18 mouse cellular contexts compared by ENCODE assay signal in genomic region chr2:22957415-22957814, GRCm38 (mm10).
A peak's percentile ranks its signal among the peaks of the same experiment; 100 is the strongest.
DNase-seq lines count a peak whose midpoint lies in the region; ATAC-seq and TF ChIP-seq lines count a peak whose summit lies in the region.
"Had no signal": no experiment of that assay in that cellular context is flagged by ENCODE, and none has a peak within 500 bp of the region (broad histone marks: within the 10 kb centered on the region; RNA-seq: fewer than 3 reads in every experiment).

No protein-coding gene starts in this region.

- no peaks in the 10 kb centered on the region; the same call in 1 of the 2 replicates for H3K79me2 ChIP-seq in CH12.LX (replicated peaks; ENCODE audit: control insufficient read depth, extremely low read depth, insufficient read depth, poor library complexity, severe bottlenecking)

- 0 out of 2 replicates have a peak, but pooled peaks have one; percentile 20 for ATAC-seq in megakaryocyte progenitor cell, adult 5-6 weeks (replicated peaks; ENCODE audit: poor library complexity)
- ATAC-seq in monocyte, adult 5-6 weeks (replicated peaks; ENCODE audit: insufficient number of reproducible peaks, low FRiP score, low TSS enrichment, poor library complexity, severe bottlenecking), result no peak
- ATAC-seq: hindbrain, embryonic 16.5 days had no signal

- no peak overlapping the region for H3K4me3 ChIP-seq in CH12.LX (replicated peaks in 1 of 3; ENCODE audit: low read depth in 2 of 3, low read length in 2 of 3, poor library complexity in 1 of 3)
- H3K4me3 ChIP-seq: embryonic facial prominence, embryonic 12.5 days; forebrain, embryonic 12.5 days; gastrocnemius, adult 2 months; midbrain, embryonic 10.5 days had no signal

- H3K4me2 ChIP-seq in CH12.LX (ENCODE audit: insufficient read depth, low read depth, poor library complexity, severe bottlenecking), result no peak overlapping the region
- H3K4me2 ChIP-seq: embryonic facial prominence, embryonic 12.5 days; forebrain, embryonic 12.5 days had no signal

- H3K36me3 ChIP-seq in CH12.LX (replicated peaks in 1 of 2; ENCODE audit: control insufficient read depth in 1 of 2, insufficient read depth in 1 of 2, low read length in 1 of 2), result peaks cover 9 to 44% of the 10 kb centered on the region in 2 experiments
- H3K36me3 ChIP-seq: embryonic facial prominence, embryonic 12.5 days; forebrain, embryonic 12.5 days; midbrain, embryonic 10.5 days had no signal

- no peaks in the 10 kb centered on the region for H3K9me3 ChIP-seq in CH12.LX (replicated peaks; ENCODE audit: low read length)
- H3K9me3 ChIP-seq: embryonic facial prominence, embryonic 12.5 days; forebrain, embryonic 12.5 days; G1E; midbrain, embryonic 10.5 days had no signal

- H3K27ac ChIP-seq in CH12.LX (ENCODE audit: insufficient read depth, low read depth), result no peak overlapping the region
- H3K27ac ChIP-seq: embryonic facial prominence, embryonic 12.5 days; forebrain, embryonic 12.5 days; gastrocnemius, adult 2 months; midbrain, embryonic 10.5 days had no signal

- no peak for TF ChIP-seq EP300 in CH12.LX (IDR thresholded peaks at IDR 0.05; ENCODE audit: low read length)

- no peak for TF ChIP-seq RAD21 in CH12.LX (IDR thresholded peaks at IDR 0.05; ENCODE audit: low read depth, low read length)

- peak; percentile 20 for DNase-seq in lung, postnatal 25 days (ENCODE audit: low spot score)
- DNase-seq in lung, postnatal 4 days, result no peak
- peak; percentile 49 for DNase-seq in CH12.LX (ENCODE audit: extremely low read depth)
- peak; percentile 11 for DNase-seq in c-Kit-negative CD71-positive TER-119-positive erythroid progenitor cells, embryonic 14.5 days (ENCODE audit: low read depth, low spot score)
- DNase-seq in adrenal gland, adult 18-20 months (ENCODE audit: low spot score in 2 of 2), result no peak
- no peak for DNase-seq in retina, postnatal 1 day
- DNase-seq: adrenal gland, adult 2 months; cerebellum, postnatal 36 days; gastrocnemius, adult 2 months; heart, postnatal 14 days; kidney, postnatal 10 days had no signal

- no peak overlapping the region for H3K9ac ChIP-seq in CH12.LX (ENCODE audit: insufficient read depth, low read depth)
- H3K9ac ChIP-seq: embryonic facial prominence, embryonic 12.5 days; forebrain, embryonic 12.5 days had no signal

- TF ChIP-seq POLR2A in CH12.LX (IDR thresholded peaks at IDR 0.05; ENCODE audit: low read depth, low read length), result no peak

- in situ Hi-C loops in CH12.LX (cut with MboI; ENCODE audit: low pct_ligation_motif_present, low pct_unique_long_range_greater_than_20kb, low sequenced_read_pairs), result no loop called here

- dilution Hi-C loops in CH12.LX (cut with MboI; ENCODE audit: extremely low pct_ligation_motif_present, extremely low pct_unique_long_range_greater_than_20kb, low sequenced_read_pairs), result no loop called here

- no peaks in the 10 kb centered on the region for H3K27me3 ChIP-seq in CH12.LX (replicated peaks)
- H3K27me3 ChIP-seq: embryonic facial prominence, embryonic 12.5 days; forebrain, embryonic 12.5 days had no signal

- peaks cover 0 to 41% of the 10 kb centered on the region in 2 experiments; a peak in 2 of 4 replicates for H3K4me1 ChIP-seq in CH12.LX (ENCODE audit: control insufficient read depth in 1 of 2, insufficient read depth in 2 of 2)
- H3K4me1 ChIP-seq: embryonic facial prominence, embryonic 12.5 days; forebrain, embryonic 12.5 days; midbrain, embryonic 10.5 days had no signal

- no peak for TF ChIP-seq CTCF in CH12.LX (conservative IDR thresholded peaks at IDR 0.05 in 1 of 2, IDR thresholded peaks at IDR 0.05 in 1 of 2; ENCODE audit: low read depth in 2 of 2, low read length in 2 of 2)

TF ChIP-seq in CH12.LX, 34 proteins besides CTCF, POLR2A, EP300 and RAD21:
- TF ChIP-seq JUND (conservative IDR thresholded peaks at IDR 0.05; ENCODE audit: low read depth, low read length) (no peak), RCOR1 (conservative IDR thresholded peaks at IDR 0.05; ENCODE audit: low read depth, low read length) (no peak), UBTF (IDR thresholded peaks at IDR 0.05; ENCODE audit: low read depth, low read length) (no peak), ZKSCAN1 (IDR thresholded peaks at IDR 0.05; ENCODE audit: borderline replicate concordance, low read depth, low read length) (no peak), TBP (conservative IDR thresholded peaks at IDR 0.05; ENCODE audit: low read depth, low read length) (no peak), NELFE (IDR thresholded peaks at IDR 0.05; ENCODE audit: low read depth, low read length) (no peak), ZMIZ1 (IDR thresholded peaks at IDR 0.05; ENCODE audit: low read depth, low read length) (no peak), E2F4 (IDR thresholded peaks at IDR 0.05; ENCODE audit: insufficient replicate concordance, low read depth, low read length) (no peak), USF2 (conservative IDR thresholded peaks at IDR 0.05; ENCODE audit: low read depth, low read length) (no peak), ZNF384 (IDR thresholded peaks at IDR 0.05; ENCODE audit: low read depth, low read length) (no peak), TCF12 (IDR thresholded peaks at IDR 0.05; ENCODE audit: low read depth, low read length) (no peak), HCFC1 (IDR thresholded peaks at IDR 0.05; ENCODE audit: low read depth, low read length) (no peak), IRF4 (IDR thresholded peaks at IDR 0.05; ENCODE audit: low read depth, low read length) (no peak), SIN3A (IDR thresholded peaks at IDR 0.05; ENCODE audit: low read length) (no peak)

Comparison
In these comparisons a context has a peak if more than half of its experiments do, and no peak if none do; other contexts are left out.
1. DNase-seq: peak in lung, postnatal 25 days (single experiment), CH12.LX (single experiment) and c-Kit-negative CD71-positive TER-119-positive erythroid progenitor cells, embryonic 14.5 days (single experiment); none in lung, postnatal 4 days (0 of 2), adrenal gland, adult 18-20 months (0 of 2) and retina, postnatal 1 day (single experiment).